Mouse (Mus musculus) erythroblast, embryonic 14.5 days (primary cell): ENCODE results near the gene Dync2li1.

ENCODE experiments used
- GATA1 ChIP-seq: IDR thresholded peaks from 2 replicates; pipeline ENCODE4 v1.6.1; 2012; ENCODE audit warnings: low read length, inconsistent platforms, mixed read lengths
- TAL1 ChIP-seq: IDR thresholded peaks from 3 replicates; pipeline ENCODE4 v1.6.1; 2012; ENCODE audit warnings: low read length, inconsistent platforms, mixed read lengths

- TF ChIP-seq GATA1 (no peak), TAL1 (no peak)
These were observed 34.7 kb upstream of the Dync2li1 start for GRCm38 (mm10) chr17:84591431-84592150.
